Mouse (Mus musculus) erythroblast, embryonic 14.5 days (primary cell): ENCODE data around the gene Adipor2.

Source experiments
- GATA1 ChIP-seq: IDR thresholded peaks from 2 replicates; pipeline ENCODE4 v1.6.1; 2012; ENCODE audit warnings: low read length, inconsistent platforms, mixed read lengths
- TAL1 ChIP-seq: IDR thresholded peaks from 3 replicates; pipeline ENCODE4 v1.6.1; 2012; ENCODE audit warnings: low read length, inconsistent platforms, mixed read lengths

GRCm38 (mm10) chr6:119348234-119348633 is 69.3 kb downstream of the Adipor2 start:
- TF ChIP-seq GATA1 (no peak), TAL1 (no peak)
